Mouse (Mus musculus): ENCODE data around the gene Zfp296.

Gene Zfp296

GRCm38 (mm10) chr7:19561765-19562642, 15.1 kb upstream of the Zfp296 start:
- in situ Hi-C loops (cut with MseI, MboI) = loop anchor here in 1 of 2 experiments (10.0 kb wide), 1 partner anchor 57 kb away; the partner anchor contains the start of genes Bloc1s3 and Trappc6a

GRCm38 (mm10) chr7:19562643-19563410, 14.3 kb upstream of the Zfp296 start, which contains the start of gene Ppp1r37:
Ppp1r37 (minus strand) TSS chr7:19563076.
- in situ Hi-C loops (cut with MseI, MboI) = loop anchor here in 1 of 2 experiments (10.0 kb wide), 1 partner anchor 58 kb away; the partner anchor contains the start of genes Bloc1s3 and Trappc6a

- in situ Hi-C loops (cut with MseI, MboI) = loop anchor here in 1 of 2 experiments (10.0 kb wide), 1 partner anchor 59 kb away; the partner anchor contains the start of genes Bloc1s3 and Trappc6a
Observed at GRCm38 (mm10) chr7:19563884-19564283, 13.2 kb upstream of the Zfp296 start.

- in situ Hi-C loops (cut with MseI, MboI) = loop anchor here in 1 of 2 experiments (10.0 kb wide), 1 partner anchor 60 kb away; the partner anchor contains the start of genes Bloc1s3 and Trappc6a
Observed at GRCm38 (mm10) chr7:19564455-19564854, 12.6 kb upstream of the Zfp296 start.

- in situ Hi-C loops (cut with MseI, MboI) = loop anchor here in 1 of 2 experiments (10.0 kb wide), 1 partner anchor 61 kb away; the partner anchor contains the start of genes Bloc1s3 and Trappc6a
Observed at GRCm38 (mm10) chr7:19565803-19566202, 11.3 kb upstream of the Zfp296 start.

GRCm38 (mm10) chr7:19567426-19567825, 9.7 kb upstream of the Zfp296 start:
- in situ Hi-C loops (cut with MseI, MboI) = loop anchor here in 1 of 2 experiments (10.0 kb wide), 1 partner anchor 63 kb away; the partner anchor contains the start of genes Bloc1s3 and Trappc6a

- in situ Hi-C loops (cut with MseI, MboI) = loop anchor here in 1 of 2 experiments (10.0 kb wide), 1 partner anchor 65 kb away; the partner anchor contains the start of genes Bloc1s3 and Trappc6a
Observed at GRCm38 (mm10) chr7:19569647-19570046, 7.4 kb upstream of the Zfp296 start.

GRCm38 (mm10) chr7:19572926-19573775, 3.9 kb upstream of the Zfp296 start:
- in situ Hi-C loops (cut with MseI, MboI) = no loop called here

- in situ Hi-C loops (cut with MseI, MboI) = no loop called here
Observed at GRCm38 (mm10) chr7:19573776-19574140, 3.3 kb upstream of the Zfp296 start.

GRCm38 (mm10) chr7:19575559-19575958, 1.5 kb upstream of the Zfp296 start:
- in situ Hi-C loops (cut with MseI, MboI) = no loop called here

- in situ Hi-C loops (cut with MseI, MboI) = no loop called here
Observed at GRCm38 (mm10) chr7:19577877-19578414, 859 bp downstream of the Zfp296 start.

- in situ Hi-C loops (cut with MseI, MboI) = no loop called here
Observed at GRCm38 (mm10) chr7:19578436-19578835, 1.3 kb downstream of the Zfp296 start.

- in situ Hi-C loops (cut with MseI, MboI) = no loop called here
Observed at GRCm38 (mm10) chr7:19579751-19580150, 2.7 kb downstream of the Zfp296 start.

- in situ Hi-C loops (cut with MseI, MboI) = no loop called here
Observed at GRCm38 (mm10) chr7:19580634-19581033, 3.5 kb downstream of the Zfp296 start.

- in situ Hi-C loops (cut with MseI, MboI) = no loop called here
Observed at GRCm38 (mm10) chr7:19586269-19586668, 9.2 kb downstream of the Zfp296 start.

- in situ Hi-C loops (cut with MseI, MboI) = no loop called here
Observed at GRCm38 (mm10) chr7:19589207-19589606, 12.1 kb downstream of the Zfp296 start.

GRCm38 (mm10) chr7:19589917-19590316, 12.8 kb downstream of the Zfp296 start:
- in situ Hi-C loops (cut with MseI, MboI) = no loop called here

- in situ Hi-C loops (cut with MseI, MboI) = no loop called here
Observed at GRCm38 (mm10) chr7:19593061-19593730, 16.1 kb downstream of the Zfp296 start.

- in situ Hi-C loops (cut with MseI, MboI) = no loop called here
Observed at GRCm38 (mm10) chr7:19600562-19600961, 23.5 kb downstream of the Zfp296 start.

GRCm38 (mm10) chr7:19603055-19603454, 26.0 kb downstream of the Zfp296 start:
- in situ Hi-C loops (cut with MseI, MboI) = no loop called here
